In the genomic region with DNA sequence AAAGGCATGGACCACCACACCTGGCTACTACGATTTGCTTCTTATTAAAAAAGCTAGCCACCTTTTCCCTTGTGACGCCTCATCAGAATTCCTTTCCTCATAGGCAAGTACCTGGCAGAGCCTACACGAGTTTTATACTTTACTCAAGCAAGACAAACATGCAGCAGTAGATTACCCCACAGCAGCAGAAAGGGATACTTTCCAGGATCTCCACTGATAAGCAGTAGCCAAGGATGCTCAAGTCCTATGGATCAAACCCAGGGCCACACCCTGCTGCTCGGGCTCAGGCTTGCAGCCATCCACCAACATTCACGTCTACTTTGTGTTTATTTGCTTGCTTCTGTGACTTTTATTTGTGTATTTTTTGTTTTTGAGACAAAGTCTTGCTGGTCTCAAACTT, we compare ENCODE assay signal across 17 mouse cellular contexts.
"Had no signal": no experiment of that assay in that cellular context is flagged by ENCODE, and none has a peak within 500 bp of the region (broad histone marks: within the 10 kb centered on the region; RNA-seq: fewer than 3 reads in every experiment).

No protein-coding gene starts in this region.

- H3K4me2 ChIP-seq: neural tube, embryonic 12.5 days; neural tube, embryonic 13.5 days; neural tube, embryonic 15.5 days; stomach, embryonic 15.5 days had no signal

- H3K27me3 ChIP-seq: neural tube, embryonic 12.5 days; neural tube, embryonic 13.5 days; neural tube, embryonic 15.5 days; stomach, embryonic 15.5 days had no signal

- H3K27ac ChIP-seq: neural tube, embryonic 12.5 days; neural tube, embryonic 13.5 days; neural tube, embryonic 15.5 days; stomach, embryonic 15.5 days; stomach, postnatal 0 days had no signal

- H3K4me1 ChIP-seq: neural tube, embryonic 12.5 days; neural tube, embryonic 13.5 days; neural tube, embryonic 15.5 days; stomach, embryonic 15.5 days had no signal

- H3K9ac ChIP-seq: neural tube, embryonic 12.5 days; neural tube, embryonic 13.5 days; neural tube, embryonic 15.5 days; stomach, embryonic 15.5 days had no signal

- H3K9me3 ChIP-seq: neural tube, embryonic 12.5 days; neural tube, embryonic 13.5 days; neural tube, embryonic 15.5 days; stomach, embryonic 15.5 days had no signal

- H3K4me3 ChIP-seq: neural tube, embryonic 12.5 days; neural tube, embryonic 13.5 days; neural tube, embryonic 15.5 days; stomach, embryonic 15.5 days had no signal

- H3K36me3 ChIP-seq: neural tube, embryonic 13.5 days; neural tube, embryonic 15.5 days; stomach, embryonic 15.5 days had no signal

- DNase-seq: retina, postnatal 1 day; right cerebral cortex, adult 18-20 months; right cerebral cortex, postnatal 14 days; right cerebral cortex, postnatal 25 days; right cerebral cortex, postnatal 4 days; spleen, adult 18-20 months; thymus, adult 18-20 months; thymus, adult 2 months; thymus, postnatal 14 days; thymus, postnatal 25 days; thymus, postnatal 36 days; thymus, postnatal 4 days had no signal
